8 mouse cellular contexts compared by ENCODE assay signal in genomic region chr17:74717091-74717617, GRCm38 (mm10). TPM values are rescaled to one million over a fixed set of nuclear protein-coding genes. Genes with fewer than 3 reads are reported as not detected.
A peak's percentile ranks its signal among the peaks of the same experiment; 100 is the strongest.
DNase-seq lines count a peak whose midpoint lies in the region; ATAC-seq and TF ChIP-seq lines count a peak whose summit lies in the region.

No protein-coding gene starts in this region.

- no peak for DNase-seq in kidney, postnatal 0 days (ENCODE audit: low spot score)
- DNase-seq in kidney, postnatal 10 days, result no peak
- no peak for DNase-seq in embryonic facial prominence, embryonic 10.5 days (ENCODE audit: low spot score)
- DNase-seq in midbrain, postnatal 0 days (ENCODE audit: low spot score), result no peak
- DNase-seq in gastrocnemius, postnatal 14 days, result no peak
- no peak for DNase-seq in left cerebral cortex, adult 18-20 months (ENCODE audit: low spot score in 2 of 2)
- DNase-seq in left cerebral cortex, adult 9 months (ENCODE audit: low spot score in 2 of 2), result no peak

- H3K27ac ChIP-seq in kidney, postnatal 0 days, result peak overlapping the region; percentile 63
- peak overlapping the region; percentile 75 for H3K27ac ChIP-seq in embryonic facial prominence, embryonic 10.5 days (replicated peaks)
- no peak overlapping the region for H3K27ac ChIP-seq in midbrain, postnatal 0 days (ENCODE audit: low read depth, low read length)

- H3K9me3 ChIP-seq in kidney, postnatal 0 days (replicated peaks; ENCODE audit: low read length), result no peaks in the 10 kb centered on the region
- H3K9me3 ChIP-seq in embryonic facial prominence, embryonic 10.5 days, result no peaks in the 10 kb centered on the region
- no peaks in the 10 kb centered on the region for H3K9me3 ChIP-seq in midbrain, postnatal 0 days (ENCODE audit: low read length)

- no peak for TF ChIP-seq CTCF in kidney, postnatal 0 days (IDR thresholded peaks at IDR 0.05; ENCODE audit: low read depth)
- no peak for TF ChIP-seq CTCF in midbrain, postnatal 0 days (IDR thresholded peaks at IDR 0.05)

- peak overlapping the region; percentile 78 for H3K4me3 ChIP-seq in kidney, postnatal 0 days (replicated peaks; ENCODE audit: low read depth, low read length)
- peak overlapping the region; percentile 94 for H3K4me3 ChIP-seq in embryonic facial prominence, embryonic 10.5 days
- peak overlapping the region; percentile 81 for H3K4me3 ChIP-seq in midbrain, postnatal 0 days (ENCODE audit: low read depth, low read length)

- ATAC-seq in kidney, postnatal 0 days (replicated peaks; ENCODE audit: low FRiP score, low read depth), result peak; percentile 11; the same call in 1 of the 2 replicates
- ATAC-seq in inflammation-experienced regulatory T-cells, adult 6 months, result peak; percentile 18
- no peak for ATAC-seq in midbrain, postnatal 0 days (ENCODE audit: low FRiP score)

- H3K4me2 ChIP-seq in kidney, postnatal 0 days (ENCODE audit: low read length), result peak overlapping the region; percentile 93
- H3K4me2 ChIP-seq in midbrain, postnatal 0 days (ENCODE audit: low read depth, low read length, poor library complexity, severe bottlenecking), result peak overlapping the region; percentile 87

- no peaks in the 10 kb centered on the region for H3K27me3 ChIP-seq in kidney, postnatal 0 days (ENCODE audit: insufficient read depth, low read length)
- H3K27me3 ChIP-seq in embryonic facial prominence, embryonic 10.5 days (replicated peaks; ENCODE audit: low read depth, poor library complexity, severe bottlenecking), result no peaks in the 10 kb centered on the region
- no peaks in the 10 kb centered on the region for H3K27me3 ChIP-seq in midbrain, postnatal 0 days (ENCODE audit: insufficient read depth, low read length)

- H3K4me1 ChIP-seq in kidney, postnatal 0 days (replicated peaks; ENCODE audit: insufficient read depth, low read length), result peaks cover 4% of the 10 kb centered on the region; the same call in 1 of the 2 replicates
- H3K4me1 ChIP-seq in embryonic facial prominence, embryonic 10.5 days, result peaks cover 13% of the 10 kb centered on the region
- no peaks in the 10 kb centered on the region for H3K4me1 ChIP-seq in midbrain, postnatal 0 days (ENCODE audit: insufficient read depth, low read length)

- 9% methylated on average over 14 of the region's 14 CpGs for WGBS in kidney, postnatal 0 days
- WGBS in embryonic facial prominence, embryonic 10.5 days, result 11% methylated on average over 14 of the region's 14 CpGs
- 9% methylated on average over 14 of the region's 14 CpGs for WGBS in midbrain, postnatal 0 days

- peak overlapping the region; percentile 79; the same call in 1 of the 2 replicates for H3K9ac ChIP-seq in kidney, postnatal 0 days (ENCODE audit: low read depth, low read length)
- H3K9ac ChIP-seq in midbrain, postnatal 0 days (replicated peaks; ENCODE audit: low read length, poor library complexity, severe bottlenecking), result peak overlapping the region; percentile 55; the same call in 1 of the 2 replicates

- intact Hi-C loops in gastrocnemius, postnatal 14 days (cut with DNase I; ENCODE audit: low total_unique reads), result no loop called here

- H3K36me3 ChIP-seq in kidney, postnatal 0 days (ENCODE audit: insufficient read depth, low read length), result peaks cover 3% of the 10 kb centered on the region; the same call in 1 of the 2 replicates
- H3K36me3 ChIP-seq in embryonic facial prominence, embryonic 10.5 days (replicated peaks), result peaks cover 17% of the 10 kb centered on the region
- H3K36me3 ChIP-seq in midbrain, postnatal 0 days (ENCODE audit: insufficient read depth, low read length), result peaks cover 3% of the 10 kb centered on the region; the same call in 1 of the 2 replicates

RNA-seq across cellular contexts. Expression of gene Ttc27, which starts 0.4 kb away (rescaled TPM):
- 20.9 and 21.3 TPM in 2 replicates for polyA plus RNA-seq in kidney, postnatal 0 days (2015; fragmentation: Nextera tagmentation; extraction: Ambion mirVana)
- polyA plus RNA-seq in embryonic facial prominence, embryonic 10.5 days (2016; fragmentation: Nextera tagmentation; extraction: Ambion mirVana), result 28.8 and 29.1 TPM in 2 replicates
- 10 to 100 TPM; 10.7 to 28.7 (median 25.0) TPM for polyA plus RNA-seq in inflammation-experienced regulatory T-cells, adult 6 months (2017; shearing (Covaris generic))
- 12.6 and 17.6 TPM in 2 replicates for total RNA-seq in midbrain, postnatal 0 days (2014; rRNA removed)
- polyA plus RNA-seq in midbrain, postnatal 0 days (2015; fragmentation: Nextera tagmentation; extraction: Ambion mirVana), result 12.0 and 13.0 TPM in 2 replicates
- total RNA-seq in gastrocnemius, postnatal 14 days (2021), result 1 to 10 TPM; 7.6 to 9.0 TPM
- total RNA-seq in left cerebral cortex, adult 18-20 months (2021), result 10 to 100 TPM; 26.1 to 29.8 TPM
